Mouse (Mus musculus) limb, embryonic 14.5 days (tissue): ENCODE results near the gene Usp24. TPM values are rescaled to one million over a fixed set of nuclear protein-coding genes. Genes with fewer than 3 reads are reported as not detected.
A peak's percentile ranks its signal among the peaks of the same experiment; 100 is the strongest.

ENCODE experiments used
- ATAC-seq: fragments of 200-750 bp; cut with Nextera tagmentation; 2 replicates; pipeline ENCODE4 v1.8.0; 2017; ENCODE audit warnings: low read depth, moderate number of reproducible peaks, moderate TSS enrichment; ENCODE audit not compliant: low FRiP score
- DNase-seq: peaks from one replicate; pipeline ENCODE4 v3.0.0-alpha.2; 2015; ENCODE audit warnings: low spot score
- H3K27ac ChIP-seq: fragments of 300-500 bp; sonication (generic); replicated peaks from 2 replicates; pipeline ENCODE4 v1.5.1; 2014; ENCODE audit warnings: low read depth, mild to moderate bottlenecking, low read length, moderate library complexity, mixed read lengths
- H3K27me3 ChIP-seq: fragments of 300-500 bp; sonication (generic); 2 replicates; pipeline ENCODE4 v1.6.1; 2014; ENCODE audit warnings: low read length, mixed read lengths; ENCODE audit not compliant: control insufficient read depth, insufficient read depth
- H3K36me3 ChIP-seq: fragments of 300-500 bp; sonication (generic); 2 replicates; pipeline ENCODE4 v1.6.1; 2014; ENCODE audit warnings: mild to moderate bottlenecking, low read length, moderate library complexity, mixed read lengths; ENCODE audit not compliant: control insufficient read depth, insufficient read depth
- H3K4me1 ChIP-seq: fragments of 300-500 bp; sonication (generic); 2 replicates; pipeline ENCODE4 v1.6.1; 2014; ENCODE audit warnings: antibody characterized with exemption, low read length, mixed read lengths; ENCODE audit not compliant: control insufficient read depth, insufficient read depth
- H3K4me2 ChIP-seq: fragments of 300-500 bp; sonication (generic); replicated peaks from 2 replicates; pipeline ENCODE4 v1.6.1; 2014; ENCODE audit warnings: low read depth, mild to moderate bottlenecking, low read length, moderate library complexity; ENCODE audit not compliant: severe bottlenecking
- H3K4me3 ChIP-seq: fragments of 300-500 bp; sonication (generic); replicated peaks from 2 replicates; pipeline ENCODE4 v1.5.1; 2014; ENCODE audit warnings: low read length
- H3K9ac ChIP-seq: fragments of 300-500 bp; sonication (generic); 2 replicates; pipeline ENCODE4 v1.6.1; 2014; ENCODE audit warnings: mild to moderate bottlenecking, low read depth, low read length, moderate library complexity; ENCODE audit not compliant: severe bottlenecking
- H3K9me3 ChIP-seq: fragments of 300-500 bp; sonication (generic); 2 replicates; pipeline ENCODE4 v1.6.1; 2016; ENCODE audit warnings: low read length; ENCODE audit not compliant: control insufficient read depth
- POLR2A ChIP-seq: fragments of 200-500 bp; IDR thresholded peaks from 2 replicates; pipeline ENCODE4 v1.8.0; 2012; ENCODE audit warnings: inconsistent platforms, mild to moderate bottlenecking, moderate library complexity, borderline replicate concordance; ENCODE audit not compliant: insufficient read depth, insufficient read length; ENCODE audit errors: extremely low read depth
- WGBS: fragments of 180-500 bp; shearing (Covaris S2); extraction: QIAGEN DNeasy Blood & Tissue Kit; methylation state at CpG from one replicate; pipeline ENCODE4 v1.1.7; 2014; 5-methylcytosine and 5-hydroxymethylcytosine counted together
- polyA plus RNA-seq, 2 experiments: library from polyadenylated mRNA; depleted of rRNA in 1 of 2; stranded (reverse) in 1 of 2; unstranded in 1 of 2; fragments of >200 nt; fragmentation: Nextera tagmentation in 1 of 2; extraction: Ambion mirVana in 1 of 2; gene quantifications; 2 replicates each; pipeline versions ENCODE4 v1.2.1 to v1.2.3; 2012 to 2014

Gene Usp24
- polyA plus RNA-seq, 2 experiments: 12.5 to 15.7 TPM

GRCm38 (mm10) chr4:106462016-106462415 is 146.0 kb downstream of the Usp24 start:
- TF ChIP-seq POLR2A: no peak
- no peaks in the 10 kb centered on the region for H3K4me1 ChIP-seq
- no peak overlapping the region for H3K9ac ChIP-seq
- H3K9me3 ChIP-seq: no peaks in the 10 kb centered on the region
- H3K36me3 ChIP-seq: no peaks in the 10 kb centered on the region
- no peak overlapping the region for H3K4me2 ChIP-seq
- H3K27ac ChIP-seq: no peak overlapping the region
- ATAC-seq (no peak), DNase-seq (no peak)
- H3K4me3 ChIP-seq: no peak overlapping the region
- WGBS: 66% methylated on average over 9 of the region's 9 CpGs
- peaks cover 31% of the 10 kb centered on the region for H3K27me3 ChIP-seq

DNA sequence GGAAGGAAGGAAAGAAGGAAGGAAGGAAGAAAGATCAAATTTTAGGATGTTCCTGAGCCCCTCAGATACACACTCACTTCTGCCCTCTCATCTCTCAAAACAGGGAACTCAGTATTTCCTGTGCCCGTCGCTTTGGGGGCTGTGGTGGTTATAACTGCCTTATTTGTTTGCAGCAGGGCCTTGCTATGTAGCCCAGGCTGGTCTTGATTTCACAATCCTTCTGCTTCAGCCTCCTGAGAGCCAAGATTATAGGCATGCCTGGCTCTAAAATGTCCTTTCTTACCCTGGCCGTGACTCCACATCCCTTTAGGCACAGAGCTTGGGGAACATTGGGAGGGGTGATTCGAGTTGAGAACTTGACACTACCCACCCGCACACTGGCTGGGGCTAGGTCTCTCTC is 146.5 kb downstream of the Usp24 start:
- H3K9me3 ChIP-seq: no peaks in the 10 kb centered on the region
- ATAC-seq (no peak), DNase-seq (no peak)
- no peaks in the 10 kb centered on the region for H3K4me1 ChIP-seq
- H3K4me3 ChIP-seq: no peak overlapping the region
- peaks cover 31% of the 10 kb centered on the region for H3K27me3 ChIP-seq
- 66% methylated on average over 5 of the region's 5 CpGs for WGBS
- TF ChIP-seq POLR2A: no peak
- no peak overlapping the region for H3K4me2 ChIP-seq
- no peak overlapping the region for H3K27ac ChIP-seq
- no peak overlapping the region for H3K9ac ChIP-seq
- no peaks in the 10 kb centered on the region for H3K36me3 ChIP-seq

DNA sequence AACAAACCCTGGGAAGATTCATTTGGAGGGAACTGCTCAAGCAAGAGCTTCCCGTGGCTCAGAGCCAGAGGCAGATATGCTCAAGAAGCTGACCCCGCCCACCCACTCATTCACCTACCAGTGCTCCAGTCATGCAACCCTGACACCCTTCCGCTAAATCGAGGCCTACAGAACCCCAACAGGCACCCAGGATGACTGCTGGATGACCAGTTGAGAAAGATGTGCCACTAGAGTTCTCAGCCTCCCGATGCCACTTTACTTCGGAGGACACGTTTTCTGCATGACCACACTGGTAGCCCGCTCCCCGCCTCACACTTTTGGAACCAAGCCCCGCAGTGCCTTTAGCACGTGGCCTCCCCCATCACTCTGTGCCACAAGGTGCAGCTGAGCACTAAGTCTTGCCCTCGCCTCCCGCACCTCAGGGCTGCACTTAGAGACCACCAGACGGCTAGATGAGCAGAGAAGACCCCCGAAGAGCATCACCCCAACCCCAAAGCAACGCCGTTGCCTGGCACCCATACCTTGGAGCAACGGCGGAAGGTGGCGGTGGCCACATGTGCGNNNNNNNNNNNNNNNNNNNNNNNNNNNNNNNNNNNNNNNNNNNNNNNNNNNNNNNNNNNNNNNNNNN is 147.3 kb downstream of the Usp24 start:
- Histone ChIP-seq H3K9me3 (no peaks in the 10 kb centered on the region), H3K4me1 (no peaks in the 10 kb centered on the region), H3K4me2 (peak overlapping the region; percentile 69), H3K9ac (peak overlapping the region; percentile 43), H3K27ac (no peak overlapping the region), H3K27me3 (peaks cover 31% of the 10 kb centered on the region), H3K4me3 (peak overlapping the region; percentile 38), H3K36me3 (no peaks in the 10 kb centered on the region)
- no peak for TF ChIP-seq POLR2A
- DNase-seq (no peak), ATAC-seq (no peak)
- 28% methylated on average over 21 of the region's 21 CpGs for WGBS

- Histone ChIP-seq H3K27me3 (peaks cover 24% of the 10 kb centered on the region), H3K27ac (no peak overlapping the region), H3K4me1 (no peaks in the 10 kb centered on the region), H3K9me3 (no peaks in the 10 kb centered on the region), H3K9ac (no peak overlapping the region), H3K36me3 (no peaks in the 10 kb centered on the region), H3K4me3 (no peak overlapping the region), H3K4me2 (no peak overlapping the region)
- DNase-seq: no peak
- 82% methylated on average over 13 of the region's 13 CpGs for WGBS
- TF ChIP-seq POLR2A: no peak
- ATAC-seq: no peak
These were observed 151.6 kb downstream of the Usp24 start for GRCm38 (mm10) chr4:106467420-106468110.

DNA sequence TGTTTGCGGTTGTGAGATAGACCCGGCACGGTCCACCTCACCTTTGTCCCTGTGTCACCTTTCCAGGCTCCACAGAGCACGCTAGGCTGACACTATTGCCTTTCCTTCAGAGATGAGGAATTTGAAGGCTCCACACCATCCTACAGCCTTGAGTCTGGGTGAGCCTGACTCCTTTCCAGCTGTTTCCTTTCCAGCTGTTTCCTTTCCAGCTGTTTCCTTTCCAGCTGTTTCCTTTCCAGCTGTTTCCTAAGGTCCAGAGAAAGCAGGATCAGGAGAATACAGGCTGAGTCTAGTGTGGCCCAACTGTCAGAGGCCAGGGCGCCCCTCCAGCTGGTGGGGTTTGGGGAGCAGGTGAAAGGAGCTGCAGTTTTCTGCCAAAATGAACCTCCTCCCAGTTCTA is 154.9 kb downstream of the Usp24 start:
- ATAC-seq (no peak), DNase-seq (no peak)
- 64% methylated on average over 5 of the region's 5 CpGs for WGBS
- H3K4me2 ChIP-seq: no peak overlapping the region
- H3K4me3 ChIP-seq: no peak overlapping the region
- no peaks in the 10 kb centered on the region for H3K36me3 ChIP-seq
- H3K9ac ChIP-seq: no peak overlapping the region
- TF ChIP-seq POLR2A: no peak
- no peaks in the 10 kb centered on the region for H3K27me3 ChIP-seq
- H3K27ac ChIP-seq: no peak overlapping the region
- no peaks in the 10 kb centered on the region for H3K4me1 ChIP-seq
- no peaks in the 10 kb centered on the region for H3K9me3 ChIP-seq

DNA sequence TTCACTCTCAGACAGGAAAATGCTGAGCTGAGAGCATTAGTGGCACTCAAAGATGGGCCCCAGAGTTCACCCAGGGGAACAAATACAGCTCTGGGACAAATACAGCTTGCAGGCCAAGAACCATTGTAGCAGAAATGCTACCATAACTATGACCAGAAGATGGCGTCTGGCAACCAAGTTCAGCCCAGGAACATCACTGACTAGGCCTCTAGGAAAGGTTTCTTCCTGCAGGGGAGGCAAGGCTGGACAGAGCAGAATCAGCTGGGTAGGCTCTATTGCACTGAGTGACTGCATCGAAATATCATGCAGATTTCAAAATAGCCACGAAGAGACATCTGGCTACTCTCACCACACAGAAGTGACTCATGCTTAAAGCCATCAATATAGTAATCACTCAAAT is 156.3 kb downstream of the Usp24 start:
- H3K9me3 ChIP-seq: no peaks in the 10 kb centered on the region
- H3K36me3 ChIP-seq: no peaks in the 10 kb centered on the region
- ATAC-seq: peak; percentile 50; the same call in 1 of the 2 replicates
- H3K4me2 ChIP-seq: no peak overlapping the region
- H3K9ac ChIP-seq: no peak overlapping the region
- WGBS: 10% methylated on average over 3 of the region's 3 CpGs
- H3K27ac ChIP-seq: no peak overlapping the region
- no peaks in the 10 kb centered on the region for H3K27me3 ChIP-seq
- no peaks in the 10 kb centered on the region for H3K4me1 ChIP-seq
- no peak overlapping the region for H3K4me3 ChIP-seq
- peak; percentile 78 for DNase-seq
- no peak for TF ChIP-seq POLR2A
